Mouse (Mus musculus) hindbrain, embryonic 16.5 days (tissue): Measurements from ENCODE around the gene Gm11639. TPM values are rescaled to one million over a fixed set of nuclear protein-coding genes. Genes with fewer than 3 reads are reported as not detected.

Experiments used
- ATAC-seq: fragments of 200-750 bp; cut with Nextera tagmentation; 2 replicates; pipeline ENCODE4 v1.8.0; 2017; ENCODE audit warnings: moderate TSS enrichment, moderate library complexity
- H3K27ac ChIP-seq: fragments of 300-500 bp; sonication (generic); 2 replicates; pipeline ENCODE4 v1.5.1; 2014; ENCODE audit warnings: low read depth, mild to moderate bottlenecking, control low read depth, low read length, moderate library complexity
- H3K27me3 ChIP-seq: fragments of 300-500 bp; sonication (generic); replicated peaks from 2 replicates; pipeline ENCODE4 v1.6.1; 2014; ENCODE audit warnings: low read length; ENCODE audit not compliant: control insufficient read depth, insufficient read depth
- H3K36me3 ChIP-seq: fragments of 300-500 bp; sonication (generic); 2 replicates; pipeline ENCODE4 v1.6.1; 2014; ENCODE audit warnings: mild to moderate bottlenecking, low read length, moderate library complexity, mixed read lengths; ENCODE audit not compliant: control insufficient read depth, insufficient read depth
- H3K4me1 ChIP-seq: fragments of 300-500 bp; sonication (generic); 2 replicates; pipeline ENCODE4 v1.6.1; 2014; ENCODE audit warnings: low read depth, low read length; ENCODE audit not compliant: control insufficient read depth, insufficient read depth
- H3K4me2 ChIP-seq: fragments of 300-500 bp; sonication (generic); 2 replicates; pipeline ENCODE4 v1.6.1; 2014; ENCODE audit warnings: mild to moderate bottlenecking, low read length, control low read depth, moderate library complexity
- H3K4me3 ChIP-seq: fragments of 300-500 bp; sonication (generic); 2 replicates; pipeline ENCODE4 v1.5.1; 2014; ENCODE audit warnings: mild to moderate bottlenecking, low read length, control low read depth, moderate library complexity
- H3K9ac ChIP-seq: fragments of 300-500 bp; sonication (generic); 2 replicates; pipeline ENCODE4 v1.6.1; 2014; ENCODE audit warnings: low read depth, mild to moderate bottlenecking, control low read depth, low read length, moderate library complexity
- H3K9me3 ChIP-seq: fragments of 300-500 bp; sonication (generic); 2 replicates; pipeline ENCODE4 v1.6.1; 2014; ENCODE audit warnings: mild to moderate bottlenecking, low read length, moderate library complexity; ENCODE audit not compliant: control insufficient read depth
- WGBS: fragments of 180-500 bp; shearing (Covaris S2); extraction: QIAGEN DNeasy Blood & Tissue Kit; methylation state at CpG from one replicate; pipeline ENCODE4 v1.1.7; 2014; 5-methylcytosine and 5-hydroxymethylcytosine counted together
- polyA plus RNA-seq: library from polyadenylated mRNA; unstranded; fragments of >200 nt; fragmentation: Nextera tagmentation; extraction: Ambion mirVana; gene quantifications from 2 replicates; pipeline ENCODE4 v1.2.1, GENCODE M21; 2015

Gm11639 gene
- polyA plus RNA-seq, result 0.04 TPM in 2 replicates

DNA sequence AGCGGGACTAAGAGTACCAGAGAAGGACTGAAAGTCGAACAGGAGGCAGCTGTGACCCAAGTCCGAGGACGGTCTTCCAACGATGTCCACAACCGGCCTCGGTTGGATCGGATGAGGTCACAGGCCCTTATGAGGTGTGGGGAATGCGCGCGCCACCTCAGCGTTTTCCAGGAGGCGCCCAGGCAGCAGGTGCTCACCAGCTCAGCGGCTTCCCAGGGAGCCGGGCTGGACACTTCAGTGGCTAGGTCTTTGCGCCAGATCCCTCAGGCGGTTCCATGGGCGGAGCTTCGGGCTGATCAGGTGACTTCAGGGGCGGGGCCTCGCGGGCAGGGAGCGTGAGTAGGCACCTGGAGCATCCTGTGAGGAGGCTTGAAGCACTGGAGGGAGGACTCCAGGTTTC is at the start of gene Gm11639:
TSS of gene Gm11639 (plus strand) at position 160 of the 400 bp plus-strand sequence.
- H3K27ac ChIP-seq, result no peak within 1 kb of the TSS
- no peak for ATAC-seq
- no peaks in the 10 kb centered on the region for H3K36me3 ChIP-seq
- no peaks in the 10 kb centered on the region for H3K9me3 ChIP-seq
- no peaks in the 10 kb centered on the region for H3K27me3 ChIP-seq
- H3K4me3 ChIP-seq, result peak within 1 kb of the TSS; percentile 3; the same call in 1 of the 2 replicates
- 31% methylated on average over 23 of the region's 23 CpGs for WGBS
- peak within 1 kb of the TSS; percentile 40 for H3K4me2 ChIP-seq
- H3K9ac ChIP-seq, result no peak within 1 kb of the TSS
- H3K4me1 ChIP-seq, result no peaks in the 10 kb centered on the region

DNA sequence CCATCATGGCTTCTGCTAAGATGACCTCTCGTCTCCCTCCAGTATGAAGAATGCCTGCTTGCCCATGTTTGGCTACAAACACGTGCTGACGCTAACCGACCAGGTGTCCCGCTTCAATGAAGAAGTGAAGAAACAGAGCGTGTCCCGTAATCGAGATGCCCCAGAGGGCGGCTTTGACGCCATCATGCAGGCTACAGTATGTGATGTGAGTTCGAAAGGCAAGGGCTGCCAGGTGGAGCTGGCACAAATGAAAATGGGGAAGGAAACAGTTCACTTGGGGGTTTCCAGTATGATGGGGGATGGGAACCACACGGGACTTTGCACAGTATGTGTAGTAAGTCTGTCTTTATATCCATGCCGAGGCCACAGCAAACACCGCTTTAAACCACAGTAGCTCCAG is 48.5 kb upstream of the Gm11639 start:
- Histone ChIP-seq H3K4me3 (no peak overlapping the region), H3K27ac (no peak overlapping the region), H3K27me3 (no peaks in the 10 kb centered on the region), H3K4me2 (no peak overlapping the region), H3K4me1 (no peaks in the 10 kb centered on the region), H3K36me3 (no peaks in the 10 kb centered on the region), H3K9me3 (no peaks in the 10 kb centered on the region), H3K9ac (no peak overlapping the region)
- ATAC-seq, result no peak
- 95% methylated on average over 14 of the region's 14 CpGs for WGBS

DNA sequence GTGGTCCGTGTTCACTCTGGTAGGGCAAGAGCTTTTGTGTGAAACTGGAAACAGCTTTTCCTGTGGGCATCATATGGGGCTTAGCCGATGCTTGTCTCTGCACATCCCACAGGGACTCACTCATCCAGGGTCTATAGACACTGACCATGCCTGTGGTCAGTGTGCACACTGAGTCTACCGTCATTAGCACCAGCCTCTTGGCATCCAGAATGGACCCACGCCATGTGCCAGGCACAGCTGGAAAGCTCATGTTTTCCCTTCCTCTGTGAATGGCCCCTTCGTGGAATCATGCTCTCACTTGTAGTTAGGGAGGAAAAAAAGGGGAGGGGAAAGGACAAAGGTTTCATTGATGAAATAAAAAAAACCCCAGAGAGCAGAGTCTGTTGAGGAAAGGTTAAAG is 47.5 kb upstream of the Gm11639 start:
- no peak overlapping the region for H3K9ac ChIP-seq
- no peak overlapping the region for H3K27ac ChIP-seq
- no peaks in the 10 kb centered on the region for H3K36me3 ChIP-seq
- no peak for ATAC-seq
- no peaks in the 10 kb centered on the region for H3K9me3 ChIP-seq
- no peaks in the 10 kb centered on the region for H3K27me3 ChIP-seq
- WGBS, result 56% methylated on average over 5 of the region's 5 CpGs
- H3K4me1 ChIP-seq, result no peaks in the 10 kb centered on the region
- H3K4me3 ChIP-seq, result no peak overlapping the region
- no peak overlapping the region for H3K4me2 ChIP-seq

DNA sequence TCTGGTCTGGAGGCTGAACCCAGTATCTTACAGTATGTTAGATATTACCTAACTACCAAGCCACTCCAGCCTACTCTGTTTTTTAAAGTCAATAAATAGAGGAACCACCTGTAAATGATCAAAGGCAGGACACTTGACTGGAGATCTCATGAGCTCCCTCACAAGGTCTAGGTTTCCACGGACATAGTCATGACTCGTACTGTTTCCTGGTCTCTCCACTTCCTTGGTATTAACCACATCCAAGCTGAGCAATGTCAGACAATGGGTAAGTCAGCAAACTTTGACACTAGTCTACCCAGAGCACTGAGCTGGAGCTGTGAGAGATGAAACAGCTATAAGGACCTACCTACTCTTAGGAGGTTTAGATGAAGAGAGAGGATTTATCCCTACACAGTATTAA is 46.6 kb upstream of the Gm11639 start:
- 81% methylated on average over 2 of the region's 2 CpGs for whole genome bisulfite sequencing
- no peak for ATAC-seq
- no peak overlapping the region for H3K4me2 ChIP-seq
- no peaks in the 10 kb centered on the region; the same call in 1 of the 2 replicates for H3K4me1 ChIP-seq
- no peaks in the 10 kb centered on the region for H3K27me3 ChIP-seq
- H3K4me3 ChIP-seq, result no peak overlapping the region
- no peak overlapping the region for H3K9ac ChIP-seq
- H3K9me3 ChIP-seq, result no peaks in the 10 kb centered on the region
- H3K27ac ChIP-seq, result no peak overlapping the region
- no peaks in the 10 kb centered on the region for H3K36me3 ChIP-seq

DNA sequence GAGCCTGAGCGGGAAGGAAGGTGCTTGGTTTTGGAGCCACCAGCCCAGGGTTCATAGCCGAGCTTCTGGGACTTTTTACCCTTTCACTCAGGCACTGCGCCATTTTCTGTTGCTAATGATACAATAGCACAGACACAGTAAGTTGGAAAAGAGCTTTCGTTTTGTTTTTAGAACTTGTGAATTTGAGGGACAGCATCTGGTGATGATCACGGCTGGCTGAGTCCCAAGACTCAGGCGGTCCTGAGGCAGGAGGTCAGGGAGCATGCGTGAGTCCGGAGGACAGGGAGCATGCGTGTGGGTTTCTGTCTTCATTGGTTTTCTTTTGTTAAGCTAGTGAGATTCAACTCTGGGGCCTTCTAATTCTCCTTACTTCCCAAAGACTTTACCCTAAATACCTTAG is 45.9 kb upstream of the Gm11639 start:
- H3K27ac ChIP-seq, result no peak overlapping the region
- no peak for ATAC-seq
- H3K36me3 ChIP-seq, result no peaks in the 10 kb centered on the region
- no peak overlapping the region for H3K4me2 ChIP-seq
- H3K4me3 ChIP-seq, result no peak overlapping the region
- H3K9ac ChIP-seq, result no peak overlapping the region
- H3K9me3 ChIP-seq, result no peaks in the 10 kb centered on the region
- no peaks in the 10 kb centered on the region for H3K27me3 ChIP-seq
- no peaks in the 10 kb centered on the region; the same call in 1 of the 2 replicates for H3K4me1 ChIP-seq
- WGBS, result 87% methylated on average over 9 of the region's 9 CpGs

DNA sequence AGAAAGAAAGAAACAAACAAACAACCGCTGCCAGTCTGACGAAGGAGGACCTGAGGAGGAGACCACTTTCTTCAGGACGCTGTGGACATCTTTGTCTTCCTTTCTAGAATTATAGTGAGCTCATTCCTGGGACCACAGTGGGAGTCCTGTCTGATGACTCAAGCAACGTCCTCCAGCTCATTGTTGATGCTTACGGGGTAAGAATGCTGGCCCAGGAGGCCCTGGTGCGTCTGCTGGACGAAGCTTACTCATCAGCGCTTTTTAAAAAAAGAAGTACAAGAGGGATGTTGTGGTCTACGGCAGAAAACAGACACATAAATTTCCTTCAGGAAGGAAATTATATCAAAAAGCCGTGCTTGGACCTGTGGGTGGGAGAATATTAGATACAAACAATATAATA is 44.6 kb upstream of the Gm11639 start:
- Histone ChIP-seq H3K9me3 (no peaks in the 10 kb centered on the region), H3K9ac (no peak overlapping the region), H3K4me1 (no peaks in the 10 kb centered on the region; the same call in 1 of the 2 replicates), H3K4me2 (no peak overlapping the region), H3K27ac (no peak overlapping the region), H3K27me3 (no peaks in the 10 kb centered on the region), H3K36me3 (no peaks in the 10 kb centered on the region), H3K4me3 (no peak overlapping the region)
- WGBS, result 76% methylated on average over 10 of the region's 10 CpGs
- no peak for ATAC-seq

DNA sequence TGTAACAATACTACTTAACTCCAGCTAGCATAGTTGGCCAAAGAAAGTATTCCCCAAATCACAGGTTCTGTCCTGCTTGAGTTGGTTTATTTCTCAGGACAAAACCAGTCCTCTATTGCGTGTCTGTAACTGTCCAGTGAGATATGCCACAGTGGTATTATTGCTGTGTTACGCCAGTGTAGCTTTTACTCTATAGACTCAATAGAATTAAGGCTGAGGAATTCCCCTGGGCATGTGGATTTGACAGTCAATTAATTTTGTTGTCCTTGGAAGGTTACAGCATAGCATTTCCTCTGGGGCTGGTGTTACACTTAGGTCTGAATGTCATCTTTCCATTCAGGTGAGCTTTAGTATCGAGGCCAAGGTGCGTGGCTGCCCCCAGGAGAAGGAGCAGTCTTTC is 42.3 kb upstream of the Gm11639 start:
- no peaks in the 10 kb centered on the region; the same call in 1 of the 2 replicates for H3K4me1 ChIP-seq
- ATAC-seq, result no peak
- no peak overlapping the region for H3K27ac ChIP-seq
- H3K9ac ChIP-seq, result no peak overlapping the region
- no peaks in the 10 kb centered on the region for H3K36me3 ChIP-seq
- H3K9me3 ChIP-seq, result no peaks in the 10 kb centered on the region
- no peaks in the 10 kb centered on the region for H3K27me3 ChIP-seq
- no peak overlapping the region for H3K4me2 ChIP-seq
- no peak overlapping the region for H3K4me3 ChIP-seq
- 77% methylated on average over 4 of the region's 4 CpGs for WGBS

DNA sequence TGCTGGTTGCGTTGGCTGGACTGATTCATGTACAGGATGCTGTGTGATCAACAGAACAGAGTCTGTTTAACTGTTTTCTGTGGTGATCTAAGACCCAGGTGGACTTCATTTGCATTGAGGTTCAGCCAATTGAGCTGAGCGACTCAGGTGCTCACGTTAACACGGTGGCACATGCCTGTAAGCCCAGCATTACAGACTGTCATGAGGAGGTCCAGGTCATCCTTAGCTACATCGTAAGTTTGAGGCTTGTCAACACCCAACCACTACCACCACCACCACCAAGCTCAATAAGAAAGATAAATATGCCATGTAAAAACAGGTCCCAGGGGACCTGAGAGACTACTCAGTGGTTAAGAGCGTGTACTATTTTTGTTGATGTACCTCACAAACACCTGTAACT is 40.1 kb upstream of the Gm11639 start:
- Histone ChIP-seq H3K4me2 (no peak overlapping the region), H3K27ac (no peak overlapping the region), H3K9ac (no peak overlapping the region), H3K9me3 (no peaks in the 10 kb centered on the region), H3K27me3 (no peaks in the 10 kb centered on the region), H3K4me3 (no peak overlapping the region), H3K4me1 (no peaks in the 10 kb centered on the region; the same call in 1 of the 2 replicates), H3K36me3 (no peaks in the 10 kb centered on the region)
- no peak for ATAC-seq
- 96% methylated on average over 6 of the region's 6 CpGs for WGBS

DNA sequence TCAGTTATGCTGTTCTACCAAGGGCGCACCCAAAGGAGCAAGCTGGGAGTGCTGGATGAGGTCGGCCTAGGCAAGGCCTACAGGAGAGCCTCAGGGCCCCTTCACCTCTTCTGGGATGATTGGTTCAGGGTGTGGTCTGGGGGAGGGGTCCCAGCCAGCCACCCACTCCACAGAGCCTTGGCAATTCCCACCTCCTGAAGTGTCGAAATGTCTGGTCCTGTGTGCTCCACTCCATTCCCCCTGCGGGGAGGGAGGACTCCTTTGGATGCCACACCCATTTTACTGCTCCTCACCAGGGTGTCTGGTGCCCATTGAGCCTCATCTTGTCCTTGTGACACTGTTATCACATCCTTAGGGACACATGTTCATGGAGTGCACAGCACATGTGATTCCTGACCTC is 39.3 kb upstream of the Gm11639 start:
- no peak overlapping the region for H3K9ac ChIP-seq
- H3K4me3 ChIP-seq, result no peak overlapping the region
- H3K36me3 ChIP-seq, result no peaks in the 10 kb centered on the region
- H3K4me2 ChIP-seq, result no peak overlapping the region
- H3K4me1 ChIP-seq, result no peaks in the 10 kb centered on the region; the same call in 1 of the 2 replicates
- H3K27ac ChIP-seq, result no peak overlapping the region
- WGBS, result 85% methylated on average over 4 of the region's 4 CpGs
- no peaks in the 10 kb centered on the region for H3K27me3 ChIP-seq
- no peaks in the 10 kb centered on the region for H3K9me3 ChIP-seq
- ATAC-seq, result no peak

DNA sequence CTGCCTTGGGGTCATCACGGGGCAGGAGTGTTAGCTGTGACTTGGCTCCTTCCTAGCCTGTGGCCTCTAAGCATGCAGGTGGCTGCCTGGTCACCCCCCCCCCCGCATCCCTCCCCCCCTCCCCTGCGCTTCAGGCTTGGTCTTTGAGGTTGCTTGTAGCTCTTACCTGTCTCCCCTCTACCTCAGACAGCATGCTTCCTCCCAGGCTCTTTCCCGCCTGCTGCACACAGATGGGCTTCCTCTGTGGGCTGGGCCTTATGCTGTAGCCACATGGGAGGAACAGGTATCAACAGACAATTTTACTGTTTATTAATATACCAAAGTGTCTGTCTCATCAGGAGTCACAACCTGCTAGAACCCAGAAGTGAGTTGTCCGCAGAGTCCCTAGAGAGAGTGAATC is 38.9 kb upstream of the Gm11639 start:
- 92% methylated on average over 5 of the region's 5 CpGs for WGBS
- no peak overlapping the region for H3K4me3 ChIP-seq
- H3K27ac ChIP-seq, result no peak overlapping the region
- no peak for ATAC-seq
- H3K4me2 ChIP-seq, result no peak overlapping the region
- no peaks in the 10 kb centered on the region for H3K27me3 ChIP-seq
- no peaks in the 10 kb centered on the region; the same call in 1 of the 2 replicates for H3K4me1 ChIP-seq
- H3K9ac ChIP-seq, result no peak overlapping the region
- no peaks in the 10 kb centered on the region for H3K36me3 ChIP-seq
- no peaks in the 10 kb centered on the region for H3K9me3 ChIP-seq
